Mouse (Mus musculus) intestine, postnatal 0 days (tissue): ENCODE measurements around the gene Stag1. TPM values are rescaled to one million over a fixed set of nuclear protein-coding genes. Genes with fewer than 3 reads are reported as not detected.
"Not testable (repeated sequence)": the region's sequence is repeated elsewhere in the genome, so short reads cannot be mapped to it uniquely, and the experiment has no call there.

Experiments
- ATAC-seq: fragments of 200-750 bp; cut with Nextera tagmentation; 2 replicates; pipeline ENCODE4 v1.8.0; 2017; ENCODE audit warnings: mild to moderate bottlenecking, moderate TSS enrichment, moderate library complexity
- H3K27ac ChIP-seq: fragments of 300-500 bp; sonication (generic); 2 replicates; pipeline ENCODE4 v1.5.1; 2014; ENCODE audit warnings: mild to moderate bottlenecking, low read depth, low read length, moderate library complexity
- H3K27me3 ChIP-seq: fragments of 300-500 bp; sonication (generic); replicated peaks from 2 replicates; pipeline ENCODE4 v1.6.1; 2014; ENCODE audit warnings: low read length, mixed read lengths; ENCODE audit not compliant: control insufficient read depth, insufficient read depth
- H3K36me3 ChIP-seq: fragments of 300-500 bp; sonication (generic); 2 replicates; pipeline ENCODE4 v1.6.1; 2014; ENCODE audit warnings: mild to moderate bottlenecking, moderate library complexity; ENCODE audit not compliant: control insufficient read depth, insufficient read depth
- H3K4me1 ChIP-seq: fragments of 300-500 bp; sonication (generic); replicated peaks from 2 replicates; pipeline ENCODE4 v1.6.1; 2014; ENCODE audit warnings: antibody characterized with exemption, low read length, mixed read lengths; ENCODE audit not compliant: control insufficient read depth, insufficient read depth
- H3K4me2 ChIP-seq: fragments of 300-500 bp; sonication (generic); replicated peaks from 2 replicates; pipeline ENCODE4 v1.6.1; 2014; ENCODE audit warnings: low read depth, mild to moderate bottlenecking, moderate library complexity
- H3K4me3 ChIP-seq: fragments of 300-500 bp; sonication (generic); 2 replicates; pipeline ENCODE4 v1.5.1; 2014; ENCODE audit warnings: low read depth, low read length
- H3K9ac ChIP-seq: fragments of 300-500 bp; sonication (generic); 2 replicates; pipeline ENCODE4 v1.6.1; 2014; ENCODE audit warnings: mild to moderate bottlenecking, low read depth, low read length
- H3K9me3 ChIP-seq: fragments of 300-500 bp; sonication (generic); 2 replicates; pipeline ENCODE4 v1.6.1; 2016; ENCODE audit warnings: mixed run types; ENCODE audit not compliant: control insufficient read depth
- CTCF ChIP-seq: sonication (generic); IDR thresholded peaks from 2 replicates; pipeline ENCODE4 v1.5.1; 2016; ENCODE audit warnings: low read depth, mild to moderate bottlenecking, control low read depth, antibody characterized with exemption, moderate library complexity
- WGBS: fragments of 180-500 bp; shearing (Covaris S2); extraction: QIAGEN DNeasy Blood & Tissue Kit; methylation state at CpG from one replicate; pipeline ENCODE4 v1.1.7; 2014; 5-methylcytosine and 5-hydroxymethylcytosine counted together
- polyA plus RNA-seq: library from polyadenylated mRNA; unstranded; fragments of >200 nt; fragmentation: Nextera tagmentation; extraction: Ambion mirVana; gene quantifications from 2 replicates; pipeline ENCODE4 v1.2.1, GENCODE M21; 2015

The Stag1 gene
- polyA plus RNA-seq, 1 experiment from 2014 or later: 24.6 TPM

DNA sequence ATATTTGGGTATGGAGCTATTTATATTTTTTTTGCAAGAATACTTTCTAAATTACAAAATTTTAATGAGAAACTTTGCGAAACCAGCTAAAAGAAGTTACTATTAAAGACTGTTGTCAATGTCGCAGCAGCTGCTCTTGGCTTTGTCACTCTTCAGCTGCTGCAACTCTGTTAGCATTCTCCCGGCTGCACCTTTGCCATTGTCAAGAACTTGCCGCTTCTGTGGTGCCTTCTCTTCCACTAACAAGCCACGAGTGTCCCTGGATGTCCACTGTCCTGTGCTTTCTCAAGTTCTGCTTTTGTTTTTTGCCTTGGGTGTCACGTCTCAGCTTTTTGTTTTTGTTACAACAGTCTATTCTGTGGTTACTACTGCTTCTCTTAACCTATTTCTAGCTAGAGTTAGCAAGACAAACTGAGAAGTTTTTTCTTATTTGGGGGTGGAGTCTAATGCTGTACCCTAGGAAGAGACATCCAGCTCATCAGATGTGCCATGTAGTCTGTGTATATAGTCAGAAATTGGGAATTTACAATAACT, 136.4 kb downstream of the Stag1 start:
- TF ChIP-seq CTCF: no peak
- Histone ChIP-seq H3K4me1 (0 out of 2 replicates have a peak, but pooled peaks cover 2% of the 10 kb centered on the region), H3K9me3 (no peaks in the 10 kb centered on the region), H3K27me3 (no peaks in the 10 kb centered on the region), H3K4me2 (no peak overlapping the region), H3K36me3 (no peaks in the 10 kb centered on the region), H3K27ac (no peak overlapping the region), H3K4me3 (no peak overlapping the region), H3K9ac (no peak overlapping the region)
- 83% methylated on average over 6 of the region's 6 CpGs for WGBS
- ATAC-seq: no peak

DNA sequence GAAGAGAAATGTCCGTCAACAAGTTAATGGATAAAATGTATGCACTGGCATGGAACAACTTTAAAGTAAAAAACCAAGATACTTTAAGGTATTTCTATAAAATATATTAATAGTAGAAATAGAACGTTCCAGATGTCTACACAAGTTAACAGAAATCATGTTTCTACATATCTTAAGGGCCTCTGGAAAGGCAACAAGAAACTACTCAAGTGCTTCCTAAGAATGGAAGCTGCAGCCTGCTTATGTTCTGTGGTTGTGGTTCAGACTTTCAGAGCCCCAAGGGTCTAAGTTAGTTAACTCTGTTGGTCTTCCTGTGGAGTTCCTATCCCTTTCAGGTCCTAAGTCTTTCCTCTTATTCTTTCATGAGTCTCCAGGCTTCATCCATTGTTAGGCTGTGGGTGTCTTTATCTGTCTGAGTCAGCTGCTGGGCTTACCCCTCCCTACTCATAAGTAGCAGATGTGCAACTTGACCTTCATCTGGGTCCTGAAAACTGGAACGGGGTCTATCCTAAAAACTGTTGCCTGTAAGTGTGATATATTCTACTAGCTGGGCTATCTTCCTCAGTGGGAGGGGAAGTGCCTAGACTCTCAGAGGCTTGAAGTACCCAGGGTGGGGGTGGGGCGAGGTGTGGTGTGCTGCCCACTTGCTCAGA, 138.5 kb downstream of the Stag1 start:
- Histone ChIP-seq H3K4me3 (no peak overlapping the region), H3K4me2 (no peak overlapping the region), H3K9ac (no peak overlapping the region), H3K27me3 (no peaks in the 10 kb centered on the region), H3K27ac (no peak overlapping the region), H3K36me3 (no peaks in the 10 kb centered on the region), H3K4me1 (0 out of 2 replicates have a peak, but pooled peaks cover 2% of the 10 kb centered on the region), H3K9me3 (no peaks in the 10 kb centered on the region)
- ATAC-seq: no peak
- WGBS: 73% methylated on average over 4 of the region's 4 CpGs
- no peak for TF ChIP-seq CTCF

DNA sequence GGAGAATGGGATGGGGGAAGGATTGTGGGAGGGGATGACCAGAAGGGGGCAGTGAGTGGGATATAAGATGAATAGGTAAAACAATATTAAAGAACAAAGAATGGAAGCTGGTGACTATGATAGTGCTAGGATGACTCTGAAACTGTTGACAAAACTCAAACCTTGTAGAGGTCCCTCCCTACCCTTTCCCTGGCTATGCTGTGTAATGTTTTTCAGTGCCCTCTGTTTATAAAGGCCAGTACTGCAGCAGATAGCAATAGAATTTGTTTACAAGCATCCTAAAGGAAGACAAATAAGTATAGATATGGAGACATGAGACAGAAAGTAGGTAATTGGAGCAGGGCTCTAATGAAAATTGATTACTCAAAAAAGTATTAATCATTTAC, 139.0 kb downstream of the Stag1 start:
- Histone ChIP-seq H3K27me3 (no peaks in the 10 kb centered on the region), H3K9ac (no peak overlapping the region), H3K27ac (no peak overlapping the region), H3K4me1 (0 out of 2 replicates have a peak, but pooled peaks cover 2% of the 10 kb centered on the region), H3K36me3 (no peaks in the 10 kb centered on the region), H3K9me3 (no peaks in the 10 kb centered on the region), H3K4me2 (no peak overlapping the region), H3K4me3 (no peak overlapping the region)
- no peak for ATAC-seq
- TF ChIP-seq CTCF: 0 out of 2 replicates have a peak, but pooled peaks have one; percentile 5

DNA sequence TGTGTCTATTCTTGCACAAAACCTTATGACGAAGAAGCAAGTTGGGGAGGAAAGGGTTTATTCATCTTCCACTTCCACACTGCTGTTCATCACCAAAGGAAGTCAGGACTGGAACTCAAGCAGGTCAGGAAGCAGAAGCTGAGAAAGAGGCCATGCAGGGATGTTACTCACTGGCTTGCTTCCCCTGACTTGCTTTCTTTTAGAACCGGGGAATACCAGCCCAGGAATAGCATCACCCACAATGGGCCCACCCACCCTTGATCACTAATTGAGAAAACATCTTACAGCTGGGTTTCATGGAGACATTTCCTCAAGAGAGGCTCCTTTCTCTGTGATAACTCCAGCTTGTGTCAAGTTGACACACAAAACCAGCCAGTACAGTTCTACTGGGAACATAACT, 179.6 kb downstream of the Stag1 start:
- 80% methylated on average over 2 of the region's 2 CpGs for WGBS
- not testable (repeated sequence) for H3K27me3 ChIP-seq, H3K4me3 ChIP-seq

DNA sequence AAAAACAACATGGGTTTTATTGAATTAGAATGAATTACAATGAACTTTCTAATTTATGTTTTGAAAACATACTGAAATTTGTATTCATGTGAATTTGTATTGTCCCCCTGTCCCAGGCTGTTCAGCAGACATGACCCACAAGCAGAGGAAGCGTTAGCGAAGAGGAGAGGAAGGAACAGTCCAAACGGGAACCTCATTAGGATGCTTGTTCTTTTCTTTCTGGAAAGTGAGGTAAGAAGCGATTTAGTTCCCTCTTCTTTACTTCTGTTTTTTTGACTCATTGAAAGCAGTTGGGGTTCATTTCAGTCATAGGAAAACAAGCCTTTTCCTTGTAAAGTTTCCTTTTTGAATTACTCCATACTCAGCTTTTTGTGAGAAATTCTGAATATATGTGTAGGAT, 268.4 kb downstream of the Stag1 start:
- no peak overlapping the region for H3K4me2 ChIP-seq
- no peaks in the 10 kb centered on the region for H3K36me3 ChIP-seq
- ATAC-seq: no peak

More for the DNA sequence above, 179.6 kb downstream of the Stag1 start:
- H3K4me2 ChIP-seq, H3K36me3 ChIP-seq, ATAC-seq, H3K9ac ChIP-seq, H3K27ac ChIP-seq, H3K4me1 ChIP-seq, H3K9me3 ChIP-seq: not testable (repeated sequence)

DNA sequence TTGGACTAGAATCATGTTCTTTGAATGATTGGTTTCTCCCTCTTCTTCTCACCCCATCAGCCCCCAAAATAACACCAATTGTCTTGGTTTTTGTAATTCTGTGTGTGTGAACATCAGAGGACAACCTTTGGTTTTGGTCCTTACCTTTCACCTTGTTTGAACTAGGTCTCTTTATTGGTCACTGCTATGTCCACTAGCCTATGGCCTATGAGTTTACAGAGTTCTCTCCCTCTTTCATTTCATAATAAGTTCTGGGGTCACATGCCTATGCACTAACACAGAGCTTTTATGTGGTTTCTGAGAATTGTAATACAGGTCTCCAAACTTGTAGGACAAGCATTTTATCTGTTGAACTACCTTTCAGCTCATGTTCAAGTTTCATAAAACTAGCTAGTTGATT, 272.0 kb downstream of the Stag1 start:
- H3K9ac ChIP-seq: no peak overlapping the region
- no peak overlapping the region for H3K4me3 ChIP-seq
- H3K27me3 ChIP-seq: no peaks in the 10 kb centered on the region
- no peaks in the 10 kb centered on the region for H3K9me3 ChIP-seq
- H3K4me2 ChIP-seq: no peak overlapping the region
- no peaks in the 10 kb centered on the region for H3K36me3 ChIP-seq
- H3K4me1 ChIP-seq: no peaks in the 10 kb centered on the region
- TF ChIP-seq CTCF: no peak
- no peak for ATAC-seq
- H3K27ac ChIP-seq: no peak overlapping the region

More for the DNA sequence above, 268.4 kb downstream of the Stag1 start:
- TF ChIP-seq CTCF: no peak
- Histone ChIP-seq H3K4me3 (no peak overlapping the region), H3K9me3 (no peaks in the 10 kb centered on the region), H3K27ac (no peak overlapping the region), H3K4me1 (no peaks in the 10 kb centered on the region), H3K9ac (no peak overlapping the region), H3K27me3 (no peaks in the 10 kb centered on the region)
- 91% methylated on average over 4 of the region's 4 CpGs for WGBS
